16 mouse cellular contexts compared by ENCODE assay signal in genomic region chr3:116165030-116165429, GRCm38 (mm10).
"Had no signal": no experiment of that assay in that cellular context is flagged by ENCODE, and none has a peak within 500 bp of the region (broad histone marks: within the 10 kb centered on the region; RNA-seq: fewer than 3 reads in every experiment).

No protein-coding gene starts in this region.

- DNase-seq: retina, postnatal 1 day; right cerebral cortex, adult 18-20 months; right cerebral cortex, postnatal 14 days; right cerebral cortex, postnatal 25 days; right cerebral cortex, postnatal 4 days; spleen, adult 18-20 months; thymus, adult 18-20 months; thymus, adult 2 months; thymus, postnatal 14 days; thymus, postnatal 25 days; thymus, postnatal 36 days; thymus, postnatal 4 days had no signal

- H3K9me3 ChIP-seq: neural tube, embryonic 13.5 days; neural tube, embryonic 15.5 days; stomach, embryonic 15.5 days had no signal

- H3K27ac ChIP-seq: neural tube, embryonic 13.5 days; neural tube, embryonic 15.5 days; stomach, embryonic 15.5 days; stomach, postnatal 0 days had no signal

- H3K36me3 ChIP-seq: neural tube, embryonic 13.5 days; neural tube, embryonic 15.5 days; stomach, embryonic 15.5 days had no signal

- H3K4me3 ChIP-seq: neural tube, embryonic 13.5 days; neural tube, embryonic 15.5 days; stomach, embryonic 15.5 days had no signal

- H3K27me3 ChIP-seq: neural tube, embryonic 13.5 days; neural tube, embryonic 15.5 days; stomach, embryonic 15.5 days had no signal

- H3K4me2 ChIP-seq: neural tube, embryonic 13.5 days; neural tube, embryonic 15.5 days; stomach, embryonic 15.5 days had no signal

- H3K9ac ChIP-seq: neural tube, embryonic 13.5 days; neural tube, embryonic 15.5 days; stomach, embryonic 15.5 days had no signal

- H3K4me1 ChIP-seq: neural tube, embryonic 13.5 days; neural tube, embryonic 15.5 days; stomach, embryonic 15.5 days had no signal
